Mouse (Mus musculus) C2C12 (cell line): ENCODE data around the gene Fem1a.

Experiments used
- CTCF ChIP-seq: IDR thresholded peaks from one replicate; pipeline ENCODE4 v1.5.1; 2011; ENCODE audit not compliant: control insufficient read depth, insufficient read depth, insufficient read length
- USF1 ChIP-seq: IDR thresholded peaks from one replicate; pipeline ENCODE4 v1.6.1; 2011; ENCODE audit warnings: low read depth, mild to moderate bottlenecking, control low read depth, moderate library complexity

DNA sequence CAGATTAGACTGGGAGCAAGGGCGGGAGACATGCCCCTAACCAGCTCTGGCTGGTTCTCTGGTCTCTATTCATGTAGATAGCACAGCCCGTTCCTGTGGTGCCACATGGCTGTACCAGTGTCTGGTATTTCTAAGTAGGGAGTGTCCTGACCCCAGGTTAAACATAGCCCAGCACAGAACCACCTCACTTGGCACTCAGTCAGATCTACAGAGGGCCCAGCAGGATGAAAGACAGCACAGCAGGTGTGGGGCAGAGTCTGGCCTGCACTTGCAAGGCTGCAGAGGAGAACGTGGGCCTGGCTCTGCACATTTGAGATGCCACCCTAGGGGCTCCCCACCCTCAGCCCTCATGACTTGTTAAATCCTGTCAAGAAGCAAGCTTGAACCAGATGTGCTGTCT is 4.6 kb downstream of the Fem1a start:
- TF ChIP-seq CTCF (no peak), USF1 (no peak)
